Mouse (Mus musculus): ENCODE data around the gene Psmg4.

GRCm38 (mm10) chr13:34152695-34153094 is 10.1 kb upstream of the Psmg4 start:
- no peak for TF ChIP-seq CTCF (IDR thresholded peaks at IDR 0.05)
- no peak for TF ChIP-seq EP300 (IDR thresholded peaks at IDR 0.05)

Measured in lung, postnatal 0 days (tissue).